Mouse (Mus musculus): Measurements from ENCODE around the gene Lmf1.

DNA sequence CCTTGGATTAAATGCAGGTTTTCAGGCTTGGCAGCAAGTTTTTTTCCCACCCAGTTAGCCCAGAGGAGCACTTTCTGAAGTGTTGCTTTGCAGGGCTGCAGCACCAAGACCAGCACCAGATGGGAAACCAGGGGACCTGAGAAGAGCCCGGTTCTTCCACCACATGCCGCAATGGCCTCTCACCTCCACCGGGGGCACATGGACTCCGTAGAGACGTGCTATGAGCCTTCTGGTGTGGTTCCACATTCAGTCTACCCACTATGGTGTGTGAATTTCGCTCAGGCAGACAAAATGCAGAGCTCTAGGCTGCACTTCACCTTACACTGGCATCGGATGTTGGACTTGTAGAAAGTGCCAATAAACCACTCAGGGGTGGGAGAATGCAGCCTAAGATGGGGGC lies 107.4 kb downstream of the Lmf1 start:
- TF ChIP-seq CTCF (IDR thresholded peaks at IDR 0.05; ENCODE audit: low read depth, low read length) (no peak), POLR2A (IDR thresholded peaks at IDR 0.05; ENCODE audit: borderline replicate concordance, low read depth, low read length) (no peak)
